12 mouse cellular contexts compared by ENCODE assay signal in genomic region chr2:93390170-93390926, GRCm38 (mm10). TPM values are rescaled to one million over a fixed set of nuclear protein-coding genes. Genes with fewer than 3 reads are reported as not detected.
DNase-seq lines count a peak whose midpoint lies in the region; ATAC-seq lines count a peak whose summit lies in the region.
"Had no signal": no experiment of that assay in that cellular context is flagged by ENCODE, and none has a peak within 500 bp of the region (broad histone marks: within the 10 kb centered on the region; RNA-seq: fewer than 3 reads in every experiment).

No protein-coding gene starts in this region.

- WGBS in heart, embryonic 13.5 days: 38% methylated on average over 11 of the region's 11 CpGs
- 31% methylated on average over 11 of the region's 11 CpGs for WGBS in embryonic facial prominence, embryonic 10.5 days
- 22% methylated on average over 11 of the region's 11 CpGs for WGBS in forebrain, embryonic 16.5 days
- WGBS in midbrain, embryonic 11.5 days: 29% methylated on average over 11 of the region's 11 CpGs

- peaks cover 14% of the 10 kb centered on the region for H3K27me3 ChIP-seq in heart, embryonic 13.5 days (replicated peaks)
- H3K27me3 ChIP-seq in embryonic facial prominence, embryonic 10.5 days (replicated peaks; ENCODE audit: low read depth, poor library complexity, severe bottlenecking): peaks cover 22% of the 10 kb centered on the region
- H3K27me3 ChIP-seq in forebrain, embryonic 16.5 days (replicated peaks; ENCODE audit: control insufficient read depth, insufficient read depth, low read length): no peaks in the 10 kb centered on the region
- no peaks in the 10 kb centered on the region for H3K27me3 ChIP-seq in midbrain, embryonic 11.5 days (ENCODE audit: control insufficient read depth, insufficient read depth, low read length)

- H3K36me3 ChIP-seq in heart, embryonic 13.5 days: no peaks in the 10 kb centered on the region
- H3K36me3 ChIP-seq in embryonic facial prominence, embryonic 10.5 days (replicated peaks): no peaks in the 10 kb centered on the region
- H3K36me3 ChIP-seq in forebrain, embryonic 16.5 days (ENCODE audit: control insufficient read depth, insufficient read depth): no peaks in the 10 kb centered on the region
- H3K36me3 ChIP-seq in midbrain, embryonic 11.5 days (ENCODE audit: control insufficient read depth, insufficient read depth, low read length): no peaks in the 10 kb centered on the region

- H3K9me3 ChIP-seq in heart, embryonic 13.5 days: no peaks in the 10 kb centered on the region
- no peaks in the 10 kb centered on the region for H3K9me3 ChIP-seq in embryonic facial prominence, embryonic 10.5 days
- H3K9me3 ChIP-seq in forebrain, embryonic 16.5 days (ENCODE audit: control insufficient read depth, low read length): no peaks in the 10 kb centered on the region
- H3K9me3 ChIP-seq in midbrain, embryonic 11.5 days (ENCODE audit: control insufficient read depth, low read length): no peaks in the 10 kb centered on the region

- DNase-seq in heart, adult 9 months (ENCODE audit: low spot score in 2 of 2): no peak
- peak; percentile 31 for DNase-seq in embryonic facial prominence, embryonic 10.5 days (ENCODE audit: low spot score)
- DNase-seq in midbrain, embryonic 11.5 days (ENCODE audit: low spot score, missing footprints): peak; percentile 92
- DNase-seq in T-cell, adult 2 months (ENCODE audit: low spot score): no peak
- DNase-seq in adrenal gland, postnatal 4 days (ENCODE audit: low spot score in 2 of 2): no peak
- no peak for DNase-seq in heart, postnatal 25 days (ENCODE audit: low spot score)
- DNase-seq: adrenal gland, postnatal 10 days; cerebellum, adult 2 months; heart, adult 18-20 months; liver had no signal

- ATAC-seq in heart, embryonic 13.5 days (ENCODE audit: extremely low read depth, insufficient number of reproducible peaks, low FRiP score, low TSS enrichment): 0 out of 2 replicates have a peak, but pooled peaks have one; percentile 42
- ATAC-seq in forebrain, embryonic 16.5 days: peak; percentile 35
- peak; percentile 80 for ATAC-seq in midbrain, embryonic 11.5 days (ENCODE audit: low FRiP score)

- no peak overlapping the region for H3K4me3 ChIP-seq in heart, embryonic 13.5 days
- H3K4me3 ChIP-seq in embryonic facial prominence, embryonic 10.5 days: no peak overlapping the region
- no peak overlapping the region for H3K4me3 ChIP-seq in forebrain, embryonic 16.5 days (replicated peaks; ENCODE audit: low read length)
- no peak overlapping the region for H3K4me3 ChIP-seq in midbrain, embryonic 11.5 days (ENCODE audit: low read depth, low read length)

- H3K9ac ChIP-seq in heart, embryonic 13.5 days: no peak overlapping the region
- H3K9ac ChIP-seq in forebrain, embryonic 16.5 days (replicated peaks; ENCODE audit: low read depth, low read length): no peak overlapping the region
- H3K9ac ChIP-seq in midbrain, embryonic 11.5 days (ENCODE audit: low read length): peak overlapping the region; percentile 40

- no peak overlapping the region for H3K27ac ChIP-seq in heart, embryonic 13.5 days (replicated peaks)
- H3K27ac ChIP-seq in embryonic facial prominence, embryonic 10.5 days (replicated peaks): peak overlapping the region; percentile 37
- H3K27ac ChIP-seq in forebrain, embryonic 16.5 days (ENCODE audit: low read length): no peak overlapping the region
- peak overlapping the region; percentile 10 for H3K27ac ChIP-seq in midbrain, embryonic 11.5 days (ENCODE audit: low read depth, low read length)

- H3K4me1 ChIP-seq in heart, embryonic 13.5 days: peaks cover 6% of the 10 kb centered on the region; the same call in 1 of the 2 replicates
- H3K4me1 ChIP-seq in embryonic facial prominence, embryonic 10.5 days: peaks cover 22% of the 10 kb centered on the region
- H3K4me1 ChIP-seq in forebrain, embryonic 16.5 days (replicated peaks; ENCODE audit: control insufficient read depth, insufficient read depth, low read length): peaks cover 17% of the 10 kb centered on the region
- peaks cover 17% of the 10 kb centered on the region for H3K4me1 ChIP-seq in midbrain, embryonic 11.5 days (ENCODE audit: control insufficient read depth, insufficient read depth, low read length)

- H3K4me2 ChIP-seq in heart, embryonic 13.5 days: no peak overlapping the region
- H3K4me2 ChIP-seq in forebrain, embryonic 16.5 days (ENCODE audit: low read length): no peak overlapping the region
- no peak overlapping the region for H3K4me2 ChIP-seq in midbrain, embryonic 11.5 days

- intact Hi-C loops in heart, postnatal 25 days (cut with DNase I): no loop called here

RNA-seq across cellular contexts. Expression of gene Tspan18, which starts 56.0 kb away (rescaled TPM):
- polyA plus RNA-seq in heart, embryonic 13.5 days (2015; fragmentation: Nextera tagmentation; extraction: Ambion mirVana): 41.7 and 43.2 TPM in 2 replicates
- polyA plus RNA-seq in embryonic facial prominence, embryonic 10.5 days (2016; fragmentation: Nextera tagmentation; extraction: Ambion mirVana): 20.7 and 25.3 TPM in 2 replicates
- polyA plus RNA-seq in forebrain, embryonic 16.5 days (2015; fragmentation: Nextera tagmentation; extraction: Ambion mirVana): 14.8 and 17.0 TPM in 2 replicates
- polyA plus RNA-seq in midbrain, embryonic 11.5 days (2014; fragmentation: Nextera tagmentation; extraction: Ambion mirVana): 47.9 and 48.7 TPM in 2 replicates
- 10 to 100 TPM; 94.2 to 94.6 TPM for total RNA-seq in adrenal gland, postnatal 4 days (2021)
- 10 to 100 TPM; 15.6 to 18.9 TPM for total RNA-seq in heart, postnatal 25 days (2021)

Comparison
In these comparisons a context has a peak if more than half of its experiments do, and no peak if none do; other contexts are left out.
1. H3K27ac ChIP-seq: peak in embryonic facial prominence, embryonic 10.5 days (single experiment) and midbrain, embryonic 11.5 days (single experiment); none in heart, embryonic 13.5 days (single experiment) and forebrain, embryonic 16.5 days (single experiment).
2. DNase-seq: peak in embryonic facial prominence, embryonic 10.5 days (single experiment) and midbrain, embryonic 11.5 days (single experiment); none in heart, adult 9 months (0 of 2), T-cell, adult 2 months (single experiment), adrenal gland, postnatal 4 days (0 of 2) and heart, postnatal 25 days (single experiment).
3. Peak in every context shown above with its lines, with median percentiles within 50 percentile points of each other: ATAC-seq.